Mouse (Mus musculus): ENCODE measurements around the gene Pxylp1.

The Pxylp1 gene

DNA sequence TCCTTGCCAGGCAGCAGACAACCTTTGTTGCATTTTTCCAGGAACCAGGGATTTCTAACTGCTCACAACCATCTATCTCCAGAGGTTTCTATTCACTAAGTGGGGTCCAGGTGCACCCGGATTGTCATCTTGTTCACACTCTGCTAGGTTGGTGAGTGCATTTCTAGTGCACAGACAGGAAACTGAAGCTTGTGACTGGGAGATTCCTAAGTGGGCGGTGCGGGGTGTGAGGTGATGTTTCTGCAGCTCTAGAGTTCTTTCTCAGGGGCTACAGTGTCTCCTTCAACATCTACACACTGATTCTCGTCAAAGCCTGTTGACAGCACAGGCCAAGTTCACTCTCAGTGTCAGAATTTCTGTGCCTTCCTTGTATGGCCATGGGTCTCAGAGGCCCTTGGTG, 34.6 kb downstream of the Pxylp1 start:
- DNase-seq = no peak

DNA sequence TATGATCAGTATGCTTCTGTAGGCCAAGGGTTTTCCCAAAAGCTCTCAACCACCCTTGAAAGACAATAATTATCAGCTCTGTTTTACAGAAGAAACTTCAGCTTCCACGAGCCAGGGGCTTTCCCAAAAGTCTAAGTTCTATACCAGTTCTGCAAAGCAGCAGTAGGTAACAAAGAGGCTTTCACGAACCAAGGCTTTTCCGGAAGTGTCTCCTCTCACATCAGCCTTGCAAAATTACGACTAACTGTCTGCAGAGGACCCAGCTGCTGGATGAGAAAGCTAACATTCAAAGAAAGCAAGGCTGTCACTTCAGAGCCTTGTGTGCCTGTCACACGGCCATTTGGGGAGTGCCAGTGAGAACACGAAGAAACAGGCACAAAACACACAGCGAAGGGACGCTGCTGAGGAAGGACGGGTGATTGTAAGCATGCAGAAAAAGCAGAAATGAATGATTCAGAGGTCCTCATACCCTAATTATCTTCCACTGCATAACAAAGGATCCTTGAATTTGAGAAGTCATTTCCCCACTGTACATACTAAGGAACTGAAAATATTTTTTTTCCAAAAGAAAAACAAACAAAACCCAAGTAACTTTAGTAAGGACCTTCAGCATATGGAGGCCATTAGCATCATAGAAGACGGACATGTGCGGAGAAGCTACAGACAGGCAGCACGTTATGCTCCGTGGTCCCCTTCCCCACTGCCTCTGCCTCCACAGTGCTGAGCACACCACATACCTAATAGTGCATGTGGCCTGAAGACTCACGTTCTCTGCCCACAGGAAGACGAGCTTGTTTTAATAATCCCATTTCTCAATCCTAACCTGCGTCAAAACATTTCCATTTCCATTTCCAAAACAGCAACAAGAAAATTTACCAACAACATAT, 38.9 kb downstream of the Pxylp1 start:
- DNase-seq = no peak

DNA sequence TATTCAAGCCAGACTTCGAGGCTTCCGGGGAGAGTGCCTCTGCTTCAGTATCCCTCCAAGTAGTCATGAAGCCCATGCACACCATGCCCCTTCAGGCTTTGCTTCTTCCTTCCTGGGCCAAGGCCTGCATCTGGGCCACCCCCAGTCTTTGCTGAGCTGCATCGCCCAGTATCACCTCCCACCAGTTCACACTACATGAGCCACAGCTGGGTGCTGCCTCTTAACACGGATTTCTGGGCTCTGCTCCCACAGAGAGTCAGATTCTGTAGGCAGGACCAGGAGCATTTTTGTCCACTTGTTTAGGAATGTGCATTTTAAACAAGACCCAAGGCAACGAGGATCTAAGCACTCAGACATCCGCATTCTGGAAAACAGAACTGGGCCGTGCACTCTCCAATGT, 40.8 kb downstream of the Pxylp1 start:
- DNase-seq = no peak

DNA sequence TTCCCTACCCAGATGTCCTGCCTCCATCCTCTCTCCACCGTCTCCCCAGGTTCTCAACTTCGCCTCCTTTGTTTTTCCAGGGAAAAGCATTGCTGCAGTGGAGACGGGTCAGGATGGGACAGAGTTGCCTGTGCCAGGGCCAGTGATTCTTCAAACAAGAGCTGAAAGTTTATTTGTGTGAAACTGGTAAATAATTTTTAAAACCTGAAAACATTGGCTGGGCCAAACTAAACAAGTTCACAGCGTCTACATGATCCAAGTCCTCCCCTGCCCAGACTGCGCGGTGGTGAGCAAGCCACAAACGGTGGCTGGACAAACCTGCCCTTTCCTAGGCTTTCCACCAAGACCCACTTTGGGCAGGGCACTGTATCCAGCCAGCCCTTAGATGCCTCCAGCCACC, 41.4 kb downstream of the Pxylp1 start:
- no peak for DNase-seq

DNA sequence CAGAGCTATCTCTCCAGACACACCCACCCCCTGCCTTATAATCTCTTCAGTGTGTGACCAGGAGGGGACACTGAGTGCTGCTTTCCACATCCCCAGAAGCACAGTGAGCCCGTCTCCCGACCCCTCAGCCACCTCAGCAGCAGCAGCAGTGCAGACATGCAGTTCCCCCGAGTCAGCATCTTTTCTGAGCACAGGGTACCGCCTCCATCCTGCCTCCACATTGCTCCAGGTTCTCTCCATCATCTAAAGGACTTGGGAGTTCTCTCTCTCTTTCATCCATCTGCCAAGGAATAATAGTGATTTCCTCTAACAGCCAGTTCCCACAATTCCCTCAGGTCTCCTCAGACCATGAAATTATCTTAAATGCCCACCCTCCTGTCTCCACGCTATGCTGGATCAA, 43.5 kb downstream of the Pxylp1 start:
- no peak for DNase-seq

GRCm38 (mm10) chr9:96846361-96846760, 46.1 kb downstream of the Pxylp1 start:
- no peak for DNase-seq

DNA sequence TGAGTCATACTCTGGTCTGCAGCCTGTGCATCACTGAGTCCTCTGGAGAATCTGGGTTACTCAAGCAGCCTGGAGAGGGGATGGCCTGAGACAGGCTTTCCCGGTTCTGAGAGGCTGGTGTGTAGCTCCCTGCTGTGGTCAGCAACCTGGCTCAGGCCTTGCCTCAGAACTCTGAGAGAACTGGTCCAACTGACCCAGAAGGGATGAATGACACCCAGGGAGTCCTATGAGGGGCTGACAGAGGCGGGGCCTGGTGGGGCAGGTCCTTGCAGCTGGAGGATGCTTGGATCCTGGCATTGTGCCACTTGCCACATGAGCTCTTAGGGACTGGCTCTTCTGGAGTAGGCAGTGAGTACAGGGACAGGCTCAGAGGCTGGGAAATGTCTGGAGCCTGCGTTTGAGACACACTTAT, 47.7 kb downstream of the Pxylp1 start:
- DNase-seq = peak in 1 of 2 experiments; percentile 69

DNA sequence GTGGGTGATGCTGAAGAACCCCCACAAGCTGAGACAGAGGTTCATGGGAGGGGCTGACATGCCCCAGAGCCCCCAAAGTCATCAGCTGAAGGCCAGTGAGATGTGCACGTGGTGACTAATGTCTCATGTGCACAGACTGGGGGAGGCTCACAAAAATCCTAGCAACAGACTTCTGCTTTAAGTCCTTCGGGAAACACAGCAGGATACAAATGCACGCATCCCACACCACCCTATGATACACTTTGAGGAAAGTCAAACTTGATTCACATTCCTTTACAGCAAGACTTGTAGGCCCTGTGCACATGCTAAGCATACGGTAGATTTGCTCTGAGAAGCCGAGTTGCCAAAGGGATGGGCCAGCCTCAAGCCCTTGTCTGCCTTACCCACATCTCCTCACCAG, 53.1 kb downstream of the Pxylp1 start:
- no peak for DNase-seq

DNA sequence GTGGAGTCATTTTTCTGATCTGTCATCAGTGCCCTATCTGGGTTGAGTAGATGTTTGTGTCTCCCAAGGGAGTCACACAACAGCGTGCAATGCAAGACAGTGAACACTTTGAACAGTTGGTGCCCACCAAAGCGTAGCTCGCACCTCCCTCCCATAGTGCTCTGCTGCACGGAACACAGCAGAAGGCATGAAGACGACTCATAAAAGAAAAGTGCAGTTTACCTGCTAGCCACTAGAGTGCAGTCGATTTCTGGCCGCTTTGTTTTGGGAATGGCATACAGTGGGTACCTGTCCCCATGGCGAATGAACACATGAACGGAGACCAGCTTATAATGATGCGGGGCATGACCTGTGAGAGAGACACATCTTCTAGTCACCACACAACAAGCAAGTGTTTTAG, 53.6 kb downstream of the Pxylp1 start:
- peak; percentile 68 to 74 for DNase-seq

- DNase-seq = no peak
These were observed 54.6 kb downstream of the Pxylp1 start for GRCm38 (mm10) chr9:96837781-96838420.

GRCm38 (mm10) chr9:96836984-96837383, 55.5 kb downstream of the Pxylp1 start:
- no peak for DNase-seq

- no peak for DNase-seq
These were observed 57.0 kb downstream of the Pxylp1 start for GRCm38 (mm10) chr9:96835374-96835921.

DNA sequence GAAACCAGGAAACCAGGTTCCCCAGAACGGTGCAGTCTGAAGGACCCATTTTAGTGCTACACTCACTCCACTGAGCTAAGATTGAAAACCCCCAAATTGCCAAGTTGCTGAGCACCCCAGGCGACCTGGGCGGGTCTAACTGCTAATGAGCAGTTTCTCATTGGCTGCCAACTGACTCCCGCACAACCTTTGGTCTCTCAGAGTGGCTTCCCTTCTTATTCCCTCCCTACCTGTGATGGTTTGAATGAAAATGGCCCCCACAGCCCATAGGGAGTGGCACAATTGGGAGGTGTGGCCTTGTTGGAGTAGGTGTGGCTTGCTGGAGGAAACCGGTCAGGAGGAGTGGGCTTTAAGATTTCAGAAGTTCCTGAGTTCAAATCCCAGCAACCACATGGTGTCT, 58.9 kb downstream of the Pxylp1 start:
- no peak for DNase-seq

DNA sequence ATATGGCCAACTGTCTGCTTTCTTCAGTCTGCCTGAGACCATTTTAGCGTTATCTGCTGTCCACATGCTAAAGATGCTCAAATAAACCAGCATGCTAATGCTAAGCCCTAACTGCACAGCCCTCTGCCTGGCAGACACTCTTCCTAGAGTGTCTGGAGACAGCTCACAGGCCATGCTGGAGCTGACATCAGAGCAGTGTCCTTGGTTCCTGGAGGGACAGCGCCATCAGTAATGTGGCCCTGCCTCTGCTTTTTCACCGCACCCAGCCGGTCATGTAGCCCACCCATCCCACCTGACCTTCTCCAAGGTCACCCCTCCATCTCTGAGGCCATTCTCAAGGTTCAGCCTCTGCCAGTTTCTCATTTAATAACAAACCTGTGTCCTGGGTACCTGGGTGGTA, 60.0 kb downstream of the Pxylp1 start:
- peak in 1 of 2 experiments; percentile 6 for DNase-seq

DNA sequence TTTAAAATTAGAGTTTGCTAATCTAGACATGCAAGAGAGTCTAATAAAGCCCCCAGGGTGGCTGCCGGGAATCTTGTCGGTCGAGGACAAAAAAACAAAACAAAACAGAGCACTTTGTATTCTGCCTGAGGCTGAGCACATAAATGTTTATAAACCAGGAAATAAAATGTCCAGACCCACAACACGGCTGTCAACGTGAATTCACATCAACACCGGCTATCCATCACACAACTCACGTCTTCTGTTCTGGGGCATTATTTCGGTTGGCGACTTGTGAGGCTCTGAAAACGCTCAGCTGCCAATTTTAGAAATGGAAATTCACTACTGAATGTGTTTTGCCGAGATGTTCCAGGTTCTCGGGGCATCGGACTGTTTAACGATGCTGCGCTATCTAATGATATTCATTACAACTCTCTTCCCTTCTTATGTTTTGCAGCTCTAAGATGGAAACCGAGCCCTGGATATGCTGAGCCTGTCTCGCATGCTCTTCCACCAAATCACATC, 61.6 kb downstream of the Pxylp1 start:
- no peak for DNase-seq

DNA sequence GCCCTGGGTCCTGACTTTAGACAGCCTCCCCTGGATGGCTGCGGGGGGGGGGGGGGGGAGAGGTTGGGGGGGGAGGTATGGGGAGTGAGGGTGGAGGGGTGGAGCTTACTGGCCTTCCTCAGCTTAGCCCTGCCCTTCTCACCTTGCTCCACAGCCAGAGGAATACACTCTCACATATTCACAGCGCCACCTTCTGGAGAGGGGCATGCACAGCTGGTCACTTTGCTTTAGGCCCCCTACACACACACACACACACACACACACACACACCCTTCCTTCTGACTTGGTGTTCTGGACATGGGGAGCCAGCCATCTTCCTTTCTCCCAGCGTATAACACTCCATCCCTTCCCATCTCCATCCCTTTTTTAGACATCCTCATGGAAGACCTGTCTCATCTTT, 62.8 kb downstream of the Pxylp1 start:
- peak in 1 of 2 experiments; percentile 51 for DNase-seq

DNA sequence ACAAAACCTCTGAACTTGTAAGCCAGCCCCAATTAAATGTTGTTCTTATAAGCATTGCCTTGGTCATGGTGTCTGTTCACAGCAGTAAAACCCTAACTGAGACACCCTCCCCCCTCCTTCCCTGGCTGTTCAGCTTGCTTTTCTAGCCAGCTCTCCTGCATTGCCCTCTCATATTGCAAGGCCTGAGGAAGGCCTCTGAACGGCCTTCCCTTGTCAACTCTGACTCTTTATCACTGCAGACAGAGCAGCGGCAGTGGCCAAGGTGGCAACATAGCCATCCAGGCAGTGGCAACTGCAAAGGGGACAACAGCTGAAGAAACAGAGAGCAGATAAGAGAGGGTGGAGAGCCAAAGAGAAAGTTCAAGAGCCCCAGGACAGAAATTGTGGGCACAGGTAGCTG, 64.4 kb downstream of the Pxylp1 start:
- DNase-seq = peak; percentile 48 to 61

DNA sequence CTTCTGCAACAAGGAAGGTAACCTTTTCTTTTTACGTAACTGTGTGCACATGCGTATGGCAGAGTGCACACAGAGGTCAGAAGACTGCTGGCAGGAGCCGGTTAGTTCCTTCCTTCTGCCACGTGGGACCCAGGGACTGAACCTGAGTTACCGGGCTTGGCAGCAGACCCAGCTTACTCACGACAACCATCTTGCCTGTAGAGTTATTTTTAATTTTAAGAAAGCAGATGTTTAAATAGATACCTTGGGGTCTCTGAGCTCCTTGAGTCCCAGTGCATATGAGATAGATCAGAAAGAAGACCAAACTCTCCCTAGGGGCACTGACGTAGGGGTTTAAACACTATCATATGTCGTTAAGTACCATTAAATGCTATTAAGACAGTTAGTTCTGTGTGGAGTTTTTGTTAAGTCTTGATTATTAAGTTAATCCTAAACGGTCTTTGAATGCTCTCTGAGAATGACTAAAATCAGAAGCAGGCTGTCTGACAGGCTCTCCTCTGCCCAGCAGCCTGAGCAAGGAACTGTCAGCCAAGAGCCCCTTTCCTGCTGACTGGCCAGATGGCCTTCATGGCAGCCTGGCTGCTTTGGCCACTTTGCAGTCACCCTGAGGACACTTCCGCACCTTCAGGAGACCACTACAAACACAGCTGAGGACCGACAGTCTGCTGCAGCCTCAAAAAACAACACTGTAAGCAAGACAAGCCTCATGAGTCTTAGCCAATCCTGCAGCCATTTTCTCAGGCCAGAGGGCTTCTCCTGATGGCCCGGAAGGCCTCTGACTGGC, 65.3 kb downstream of the Pxylp1 start:
- DNase-seq = peak; percentile 87 to 93

DNA sequence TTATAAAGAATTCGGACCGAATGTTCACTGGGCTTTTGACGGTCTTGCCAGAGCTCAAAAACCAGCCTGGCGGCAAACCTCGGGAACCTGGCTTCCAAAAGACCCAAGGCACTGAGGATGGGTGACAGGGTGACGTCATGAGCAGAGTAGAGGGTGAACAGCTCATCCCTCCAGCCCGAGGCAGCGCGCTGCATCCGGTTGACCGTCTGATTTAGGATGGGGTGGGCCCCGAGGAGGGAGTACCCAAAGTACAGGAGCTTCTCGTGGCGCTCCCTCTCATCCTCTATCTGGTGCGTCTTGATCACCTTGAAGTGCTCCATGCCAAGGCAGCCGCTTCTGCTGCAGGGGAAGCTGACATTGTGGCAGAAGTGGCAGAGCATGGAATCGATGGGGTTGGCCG, 67.6 kb downstream of the Pxylp1 start:
- DNase-seq = no peak

DNA sequence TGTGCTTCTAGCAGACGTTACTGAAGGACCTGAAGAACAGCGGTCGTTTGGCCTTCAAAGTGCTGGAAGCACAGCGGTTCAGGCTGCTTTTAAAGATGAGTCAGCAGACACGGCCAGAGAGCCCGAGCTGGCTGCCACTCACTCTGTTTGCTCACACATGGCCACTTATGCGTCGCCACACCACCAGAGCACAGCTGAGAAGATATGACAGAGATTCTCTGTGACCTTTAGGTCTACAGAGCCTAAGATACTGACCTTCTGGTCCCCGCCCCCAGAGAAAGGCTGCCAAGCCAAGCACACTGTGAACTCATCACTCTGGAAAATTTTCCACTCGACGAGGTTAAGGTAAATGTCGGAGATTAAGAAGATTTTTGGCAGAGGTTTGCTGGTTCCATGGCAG, 68.4 kb downstream of the Pxylp1 start:
- DNase-seq = no peak

- no peak for DNase-seq
These were observed 68.9 kb downstream of the Pxylp1 start for GRCm38 (mm10) chr9:96823541-96823940.

DNA sequence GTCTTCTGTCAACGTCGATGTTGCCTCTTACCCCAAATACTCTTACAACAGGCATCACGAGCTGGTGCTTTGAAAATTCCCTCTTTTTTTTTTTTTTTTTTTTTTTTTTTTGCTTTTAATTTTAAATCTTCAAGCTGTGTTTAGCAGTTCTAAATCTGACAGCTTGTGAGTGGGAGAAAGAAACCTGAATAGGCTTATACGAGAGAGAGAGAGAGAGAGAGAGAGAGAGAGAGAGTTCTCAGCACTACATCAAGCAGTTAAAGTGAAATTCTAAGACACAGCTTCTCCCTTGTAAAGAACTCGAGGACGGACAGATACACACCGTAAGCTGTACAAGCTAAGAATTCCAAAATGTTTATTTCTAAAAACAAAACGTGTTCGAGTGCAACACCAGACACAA, 69.5 kb downstream of the Pxylp1 start:
- DNase-seq = no peak
